Mouse (Mus musculus): ENCODE data around the gene Rnf144a. TPM values are rescaled to one million over a fixed set of nuclear protein-coding genes. Genes with fewer than 3 reads are reported as not detected.

Gene Rnf144a
- polyA plus RNA-seq, 1 experiment: not detected

- TF ChIP-seq GATA1 (IDR thresholded peaks at IDR 0.05; ENCODE audit: low read length): no peak
These were observed 21.8 kb downstream of the Rnf144a start for GRCm38 (mm10) chr12:26393291-26393690.

GRCm38 (mm10) chr12:26391162-26391561 lies 23.9 kb downstream of the Rnf144a start:
- TF ChIP-seq GATA1 (IDR thresholded peaks at IDR 0.05; ENCODE audit: low read length): no peak

DNA sequence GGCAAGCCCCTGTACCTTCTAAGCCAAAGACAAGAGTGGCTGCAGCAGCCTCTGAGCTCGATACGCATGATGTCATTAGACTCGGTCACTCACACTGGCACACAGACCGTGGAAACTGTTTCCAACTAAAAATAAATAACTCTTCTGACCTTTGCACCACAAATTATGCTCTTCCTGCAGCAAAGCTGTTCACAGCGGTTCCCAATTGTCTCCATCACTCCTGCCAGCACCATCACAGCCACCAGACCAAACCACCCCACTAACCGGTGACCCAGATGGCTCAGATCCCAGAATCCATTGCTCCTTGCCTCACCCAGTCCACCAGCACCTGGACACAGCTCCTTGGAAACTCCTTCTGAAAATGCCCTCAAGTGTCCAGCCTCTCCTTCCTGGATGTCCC lies 27.5 kb downstream of the Rnf144a start:
- TF ChIP-seq GATA1 (IDR thresholded peaks at IDR 0.05; ENCODE audit: low read length): no peak

GRCm38 (mm10) chr12:26386947-26387346 lies 28.1 kb downstream of the Rnf144a start:
- no peak for TF ChIP-seq GATA1 (IDR thresholded peaks at IDR 0.05; ENCODE audit: low read length)

- TF ChIP-seq GATA1 (IDR thresholded peaks at IDR 0.05; ENCODE audit: low read length): no peak
These were observed 28.9 kb downstream of the Rnf144a start for GRCm38 (mm10) chr12:26386189-26386588.

DNA sequence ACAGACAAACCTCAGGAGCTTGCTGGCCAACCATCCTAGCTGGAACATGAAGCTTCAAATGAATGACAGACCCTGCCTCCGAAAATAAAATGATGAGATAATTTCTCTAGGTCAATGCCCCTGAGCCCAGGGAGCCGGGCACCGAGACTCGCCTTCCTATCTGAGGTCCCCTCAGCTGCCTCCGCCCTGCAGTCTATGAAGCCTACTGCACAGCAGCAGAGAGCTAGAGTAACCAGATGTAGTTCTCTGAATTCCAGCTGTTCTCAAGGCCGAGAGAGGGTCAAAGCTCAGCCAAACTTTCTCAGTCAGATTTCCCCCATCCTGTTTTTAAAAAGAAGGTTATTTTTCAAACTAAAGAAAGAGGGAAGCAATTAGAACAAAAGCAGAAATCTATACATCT lies 29.3 kb downstream of the Rnf144a start:
- TF ChIP-seq GATA1 (IDR thresholded peaks at IDR 0.05; ENCODE audit: low read length): no peak

GRCm38 (mm10) chr12:26381730-26382129 lies 33.3 kb downstream of the Rnf144a start:
- no peak for TF ChIP-seq GATA1 (IDR thresholded peaks at IDR 0.05; ENCODE audit: low read length)

DNA sequence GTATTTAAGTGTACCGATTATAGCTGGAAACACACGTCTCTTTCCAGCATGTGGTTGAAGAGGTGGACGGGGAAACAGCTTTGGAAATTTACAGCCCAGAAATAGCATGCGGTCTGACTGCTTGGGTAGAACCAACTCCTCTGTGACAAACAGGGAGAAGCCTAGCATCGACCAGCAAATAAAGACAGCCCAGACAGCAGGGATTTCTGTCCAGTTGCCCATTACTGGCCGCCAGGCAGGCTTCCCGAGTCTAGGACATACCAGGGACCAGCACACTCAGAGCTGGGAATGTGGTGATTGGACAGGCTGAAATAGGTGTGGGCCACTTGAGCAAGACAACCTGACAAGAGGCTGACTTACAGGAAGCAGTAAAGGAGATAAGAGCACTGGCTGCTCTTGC lies 35.3 kb downstream of the Rnf144a start:
- TF ChIP-seq GATA1 (IDR thresholded peaks at IDR 0.05; ENCODE audit: low read length): no peak

- TF ChIP-seq GATA1 (IDR thresholded peaks at IDR 0.05; ENCODE audit: low read length): no peak
These were observed 37.4 kb downstream of the Rnf144a start for GRCm38 (mm10) chr12:26377691-26378090.

GRCm38 (mm10) chr12:26376541-26377323 lies 38.3 kb downstream of the Rnf144a start:
- no peak for TF ChIP-seq GATA1 (IDR thresholded peaks at IDR 0.05; ENCODE audit: low read length)

GRCm38 (mm10) chr12:26373721-26374120 lies 41.3 kb downstream of the Rnf144a start:
- no peak for TF ChIP-seq GATA1 (IDR thresholded peaks at IDR 0.05; ENCODE audit: low read length)

DNA sequence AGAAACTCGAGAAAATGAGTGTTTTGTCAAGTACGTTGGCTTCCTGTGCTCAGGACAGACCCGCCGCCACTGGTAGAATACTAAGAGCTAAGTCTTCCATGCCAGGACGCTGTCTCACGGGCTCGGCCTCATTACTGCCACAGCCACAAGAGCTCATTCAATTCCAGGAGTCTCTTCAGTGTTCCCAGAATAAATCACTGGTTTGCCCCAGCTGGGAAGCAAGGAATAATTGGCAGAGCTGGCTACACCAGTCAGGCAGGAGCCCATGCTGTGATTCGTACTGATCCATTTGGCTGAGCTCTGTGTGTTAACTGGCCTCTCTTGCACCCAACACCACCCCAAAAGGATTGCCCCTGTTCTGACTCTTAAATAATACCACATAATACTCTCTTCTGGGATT lies 45.0 kb downstream of the Rnf144a start:
- no peak for TF ChIP-seq GATA1 (IDR thresholded peaks at IDR 0.05; ENCODE audit: low read length)

DNA sequence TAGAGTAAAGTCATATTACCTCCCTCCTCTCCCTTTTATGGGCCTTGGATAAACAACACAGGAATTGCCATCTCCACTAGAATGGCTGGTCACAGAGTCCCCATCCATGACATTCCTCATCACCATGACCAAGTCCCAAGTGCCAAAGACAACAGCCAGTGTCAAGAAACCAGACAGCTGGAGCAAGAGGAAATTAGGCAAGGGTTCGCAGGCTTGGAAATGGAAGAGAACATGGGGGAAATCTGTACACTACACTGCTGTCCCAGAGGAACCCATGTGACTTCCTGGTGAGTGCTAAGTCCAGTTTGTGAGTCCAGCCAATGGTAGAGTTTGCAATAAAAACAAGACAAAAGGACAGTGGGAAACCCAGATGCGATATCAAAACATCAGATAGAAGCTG lies 47.7 kb downstream of the Rnf144a start:
- no peak for TF ChIP-seq GATA1 (IDR thresholded peaks at IDR 0.05; ENCODE audit: low read length)

GRCm38 (mm10) chr12:26366372-26366771 lies 48.7 kb downstream of the Rnf144a start:
- TF ChIP-seq GATA1 (IDR thresholded peaks at IDR 0.05; ENCODE audit: low read length): no peak

DNA sequence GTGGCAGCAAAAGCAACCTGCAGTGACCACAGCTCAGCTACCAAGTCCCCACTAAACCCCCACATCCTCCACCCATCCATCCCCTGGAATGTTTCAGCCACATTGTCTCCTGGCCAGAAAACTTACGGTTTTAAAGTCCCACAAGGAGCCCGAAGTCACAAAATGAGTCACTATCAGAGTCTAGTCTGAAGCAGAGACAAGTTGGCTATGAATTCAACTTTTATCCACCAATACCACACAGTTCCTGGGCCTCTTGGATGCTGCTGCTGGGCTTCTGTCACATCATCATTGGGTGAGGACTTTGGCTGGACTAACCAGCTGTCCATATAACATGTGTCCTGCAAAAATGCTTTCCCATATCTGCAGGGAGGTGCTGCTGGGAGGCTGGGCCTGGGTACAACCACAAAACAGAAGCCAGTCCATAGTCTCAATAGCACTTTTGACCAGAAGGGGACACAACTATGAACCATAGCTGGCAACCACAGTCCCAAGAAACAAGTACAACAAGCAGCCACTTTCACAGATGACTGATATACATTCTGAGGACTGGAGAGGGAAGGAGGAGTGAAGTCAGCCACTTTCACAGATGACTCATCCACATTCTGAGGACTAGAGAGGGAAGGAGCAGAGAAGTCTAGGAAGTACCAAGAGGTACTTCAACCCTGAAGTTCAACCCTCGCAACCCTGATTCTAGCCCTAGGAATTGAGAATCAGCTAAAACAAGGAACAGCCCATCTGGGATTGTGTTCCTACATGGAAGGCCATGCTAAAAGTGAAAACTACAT lies 49.3 kb downstream of the Rnf144a start:
- no peak for TF ChIP-seq GATA1 (IDR thresholded peaks at IDR 0.05; ENCODE audit: low read length)

DNA sequence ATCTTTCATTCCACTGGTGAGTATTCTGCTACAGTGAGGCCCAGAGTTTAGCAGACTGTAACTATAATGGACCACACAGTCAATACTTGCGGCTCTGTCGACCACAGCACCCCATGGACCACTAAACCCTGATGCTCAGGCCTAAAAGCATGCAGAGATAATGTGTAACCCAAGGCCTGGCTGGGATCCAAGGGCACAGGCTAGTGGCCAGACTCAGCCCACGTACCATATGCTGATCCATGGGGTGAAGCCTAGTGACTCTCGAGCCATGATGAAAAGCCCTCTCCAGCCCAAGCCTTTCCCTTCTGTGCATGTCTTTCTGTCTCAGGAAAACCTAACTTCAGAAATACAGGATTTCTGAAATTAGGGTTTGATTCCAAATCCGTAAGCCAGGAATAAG lies 50.2 kb downstream of the Rnf144a start:
- no peak for TF ChIP-seq GATA1 (IDR thresholded peaks at IDR 0.05; ENCODE audit: low read length)
